Mouse (Mus musculus): ENCODE measurements around the gene Rrm2. TPM values are rescaled to one million over a fixed set of nuclear protein-coding genes. Genes with fewer than 3 reads are reported as not detected.
A peak's percentile ranks its signal among the peaks of the same experiment; 100 is the strongest.

The Rrm2 gene
- polyA plus RNA-seq, 1 experiment, result 2.0 TPM

GRCm38 (mm10) chr12:24746579-24747296, 38.7 kb downstream of the Rrm2 start:
- DNase-seq (ENCODE audit: extremely low spot score in 1 of 2, low spot score in 1 of 2), result no peak

GRCm38 (mm10) chr12:24747297-24747696, 39.3 kb downstream of the Rrm2 start:
- DNase-seq (ENCODE audit: extremely low spot score in 1 of 2, low spot score in 1 of 2), result no peak

- no peak for DNase-seq (ENCODE audit: extremely low spot score in 1 of 2, low spot score in 1 of 2)
Observed at GRCm38 (mm10) chr12:24750521-24750920, 42.5 kb downstream of the Rrm2 start.

- no peak for DNase-seq (ENCODE audit: extremely low spot score in 1 of 2, low spot score in 1 of 2)
Observed at GRCm38 (mm10) chr12:24753680-24754079, 45.6 kb downstream of the Rrm2 start.

GRCm38 (mm10) chr12:24754693-24755092, 46.7 kb downstream of the Rrm2 start:
- DNase-seq (ENCODE audit: extremely low spot score in 1 of 2, low spot score in 1 of 2), result no peak

GRCm38 (mm10) chr12:24755471-24755870, 47.4 kb downstream of the Rrm2 start:
- no peak for DNase-seq (ENCODE audit: extremely low spot score in 1 of 2, low spot score in 1 of 2)

GRCm38 (mm10) chr12:24757387-24757786, 49.3 kb downstream of the Rrm2 start:
- no peak for DNase-seq (ENCODE audit: extremely low spot score in 1 of 2, low spot score in 1 of 2)

- peak in 1 of 2 experiments; percentile 21 for DNase-seq (ENCODE audit: extremely low spot score in 1 of 2, low spot score in 1 of 2)
Observed at GRCm38 (mm10) chr12:24758374-24758773, 50.3 kb downstream of the Rrm2 start.

- no peak for DNase-seq (ENCODE audit: extremely low spot score in 1 of 2, low spot score in 1 of 2)
Observed at GRCm38 (mm10) chr12:24762253-24762652, 54.2 kb downstream of the Rrm2 start.

Other genes with a start within 250 kb of the Rrm2 start
- 20.1 and 23.7 TPM in 2 replicates for gene Taf1b, start 209.9 kb upstream of the Rrm2 start, polyA plus RNA-seq (2012; rRNA removed)
- 9.8 and 12.3 TPM in 2 replicates for gene Grhl1, start 136.0 kb upstream of the Rrm2 start, polyA plus RNA-seq (2012; rRNA removed)
- 6.3 and 6.7 TPM in 2 replicates for gene Klf11, start 57.0 kb upstream of the Rrm2 start, polyA plus RNA-seq (2012; rRNA removed)
- 8.5 and 9.6 TPM in 2 replicates for gene Cys1, start 26.4 kb upstream of the Rrm2 start, polyA plus RNA-seq (2012; rRNA removed)
- gene Mboat2, start 122.6 kb downstream of the Rrm2 start, polyA plus RNA-seq (2012; rRNA removed), result 33.3 and 33.8 TPM in 2 replicates

Data from frontal cortex, adult 2 months (tissue).